Mouse (Mus musculus): ENCODE results near the gene Plk3.

Plk3 gene

GRCm38 (mm10) chr4:117090586-117090985 is 43.2 kb downstream of the Plk3 start:
- in situ Hi-C loops (cut with MboI, MseI), result no loop called here

- in situ Hi-C loops (cut with MboI, MseI), result no loop called here
Measured at GRCm38 (mm10) chr4:117087948-117088640, 45.7 kb downstream of the Plk3 start.
